Mouse (Mus musculus) G1E (cell line): ENCODE data around the gene Samm50.

Experiments used
- CTCF ChIP-seq: IDR thresholded peaks from 2 replicates; pipeline ENCODE4 v1.5.1; 2012; ENCODE audit warnings: low read depth, low read length, inconsistent platforms, mixed read lengths
- GATA1 ChIP-seq: IDR thresholded peaks from 2 replicates; pipeline ENCODE4 v1.6.1; 2012; ENCODE audit warnings: borderline replicate concordance, low read length, inconsistent platforms, mixed read lengths
- GATA2 ChIP-seq: IDR thresholded peaks from 2 replicates; pipeline ENCODE4 v1.6.1; 2012; ENCODE audit warnings: low read depth, low read length, inconsistent platforms, borderline replicate concordance
- POLR2AphosphoS5 ChIP-seq: IDR thresholded peaks from 2 replicates; pipeline ENCODE4 v1.6.1; 2012; ENCODE audit warnings: low read depth, low read length, inconsistent platforms; ENCODE audit not compliant: insufficient replicate concordance
- TAL1 ChIP-seq: conservative IDR thresholded peaks from 2 replicates; pipeline ENCODE4 v1.6.1; 2012; ENCODE audit warnings: low read depth, low read length, inconsistent platforms, mixed read lengths

DNA sequence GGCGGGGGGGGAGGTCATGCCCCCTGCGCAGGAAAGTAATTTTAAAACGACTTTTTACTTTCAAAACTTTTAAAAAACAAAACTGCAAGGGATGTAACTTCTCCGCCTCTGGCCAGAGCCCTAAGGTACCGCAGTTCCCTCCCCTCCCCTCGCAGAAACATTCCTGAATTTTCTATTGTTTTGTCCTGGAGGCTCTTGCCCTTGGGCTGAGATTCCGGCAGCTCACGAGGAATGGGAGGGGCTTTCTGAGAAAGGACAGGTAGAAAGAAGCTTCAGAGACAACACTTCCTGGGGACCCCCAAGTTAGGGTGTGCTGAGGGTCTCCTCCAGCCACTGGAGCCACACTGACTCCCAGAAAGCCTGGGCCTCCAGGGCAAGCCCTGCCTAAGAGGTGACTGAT lies 40.6 kb downstream of the Samm50 start:
- TF ChIP-seq CTCF = no peak
- TF ChIP-seq GATA1 = no peak
- no peak for TF ChIP-seq GATA2
- no peak for TF ChIP-seq TAL1
- TF ChIP-seq POLR2AphosphoS5 = no peak
